Mouse (Mus musculus) intestine, embryonic 16.5 days (tissue): ENCODE measurements around the gene Ei24. TPM values are rescaled to one million over a fixed set of nuclear protein-coding genes. Genes with fewer than 3 reads are reported as not detected.

ENCODE experiments used
- ATAC-seq: fragments of 200-750 bp; cut with Nextera tagmentation; 2 replicates; pipeline ENCODE4 v1.8.0; 2017; ENCODE audit warnings: moderate TSS enrichment, moderate library complexity
- H3K27ac ChIP-seq: fragments of 300-500 bp; sonication (generic); 2 replicates; pipeline ENCODE4 v1.5.1; 2014; ENCODE audit warnings: mild to moderate bottlenecking, low read length
- H3K27me3 ChIP-seq: fragments of 300-500 bp; sonication (generic); replicated peaks from 2 replicates; pipeline ENCODE4 v1.6.1; 2014; ENCODE audit warnings: low read length, control low read depth, mixed read lengths; ENCODE audit not compliant: control insufficient read depth, insufficient read depth
- H3K36me3 ChIP-seq: fragments of 300-500 bp; sonication (generic); 2 replicates; pipeline ENCODE4 v1.6.1; 2014; ENCODE audit warnings: low read length, control low read depth; ENCODE audit not compliant: control insufficient read depth, insufficient read depth
- H3K4me1 ChIP-seq: fragments of 300-500 bp; sonication (generic); 2 replicates; pipeline ENCODE4 v1.6.1; 2014; ENCODE audit warnings: low read length, control low read depth, mixed read lengths; ENCODE audit not compliant: control insufficient read depth, insufficient read depth
- H3K4me2 ChIP-seq: fragments of 300-500 bp; sonication (generic); 2 replicates; pipeline ENCODE4 v1.6.1; 2014; ENCODE audit warnings: low read depth, low read length, control low read depth
- H3K4me3 ChIP-seq: fragments of 300-500 bp; sonication (generic); 2 replicates; pipeline ENCODE4 v1.5.1; 2014; ENCODE audit warnings: mild to moderate bottlenecking, low read length
- H3K9ac ChIP-seq: fragments of 300-500 bp; sonication (generic); 2 replicates; pipeline ENCODE4 v1.6.1; 2014; ENCODE audit warnings: low read depth, low read length
- H3K9me3 ChIP-seq: fragments of 300-500 bp; sonication (generic); 2 replicates; pipeline ENCODE4 v1.6.1; 2016; ENCODE audit warnings: low read length, control low read depth; ENCODE audit not compliant: control insufficient read depth
- WGBS: fragments of 180-500 bp; shearing (Covaris S2); extraction: QIAGEN DNeasy Blood & Tissue Kit; methylation state at CpG from one replicate; pipeline ENCODE4 v1.1.7; 2014; 5-methylcytosine and 5-hydroxymethylcytosine counted together
- polyA plus RNA-seq: library from polyadenylated mRNA; unstranded; fragments of >200 nt; fragmentation: Nextera tagmentation; extraction: Ambion mirVana; gene quantifications from 2 replicates; pipeline ENCODE4 v1.2.1, GENCODE M21; 2015

The Ei24 gene
- polyA plus RNA-seq, 1 experiment from 2014 or later, result 84.8 TPM

DNA sequence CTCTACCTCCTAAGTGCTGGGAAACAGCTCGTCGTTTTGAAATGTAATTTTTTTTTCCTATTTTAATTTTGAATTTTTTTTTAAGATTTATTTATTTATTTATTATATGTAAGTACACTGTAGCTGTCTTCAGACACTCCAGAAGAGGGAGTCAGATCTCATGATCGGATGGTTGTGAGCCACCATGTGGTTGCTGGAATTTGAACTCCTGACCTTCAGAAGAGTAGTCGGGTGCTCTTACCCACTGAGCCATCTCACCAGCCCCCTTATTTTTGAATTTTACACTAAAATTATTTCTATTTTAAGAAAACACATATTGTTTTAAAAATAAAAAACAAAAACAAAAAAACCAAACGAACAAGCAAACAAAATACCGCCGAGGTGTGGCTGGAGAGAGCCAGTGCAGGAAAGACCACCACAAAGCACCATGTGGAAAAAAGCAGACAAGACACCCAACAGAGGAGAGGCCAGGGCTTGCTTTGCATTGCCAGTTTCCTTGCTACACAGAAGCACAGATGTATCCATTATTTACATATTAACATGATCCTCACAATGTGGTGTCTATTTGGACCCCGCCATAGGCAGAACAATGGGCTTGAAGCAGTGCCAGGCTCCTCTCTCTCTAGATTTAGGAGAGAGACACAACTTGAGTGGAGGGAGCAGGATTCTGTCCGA is 23.9 kb upstream of the Ei24 start:
- Histone ChIP-seq H3K36me3 (no peaks in the 10 kb centered on the region), H3K27me3 (no peaks in the 10 kb centered on the region), H3K27ac (no peak overlapping the region), H3K4me3 (no peak overlapping the region), H3K4me1 (peaks cover 5% of the 10 kb centered on the region; the same call in 1 of the 2 replicates), H3K4me2 (0 out of 2 replicates have a peak overlapping the region, but pooled peaks have one; percentile 19), H3K9me3 (no peaks in the 10 kb centered on the region), H3K9ac (no peak overlapping the region)
- ATAC-seq, result no peak
- WGBS, result 41% methylated on average over 9 of the region's 9 CpGs

GRCm38 (mm10) chr9:36818905-36819304 is 21.7 kb upstream of the Ei24 start:
- no peaks in the 10 kb centered on the region for H3K27me3 ChIP-seq
- WGBS, result 66% methylated on average over 4 of the region's 4 CpGs

GRCm38 (mm10) chr9:36814486-36814885 is 17.3 kb upstream of the Ei24 start:
- ATAC-seq, result no peak
- no peak overlapping the region for H3K4me3 ChIP-seq
- WGBS, result 73% methylated on average over 3 of the region's 3 CpGs
- no peak overlapping the region for H3K9ac ChIP-seq
- H3K27ac ChIP-seq, result no peak overlapping the region
- no peak overlapping the region for H3K4me2 ChIP-seq
- H3K4me1 ChIP-seq, result no peaks in the 10 kb centered on the region
- no peaks in the 10 kb centered on the region for H3K9me3 ChIP-seq
- H3K36me3 ChIP-seq, result no peaks in the 10 kb centered on the region
- no peaks in the 10 kb centered on the region for H3K27me3 ChIP-seq

More at GRCm38 (mm10) chr9:36818905-36819304, 21.7 kb upstream of the Ei24 start:
- no peak overlapping the region for H3K27ac ChIP-seq
- H3K4me1 ChIP-seq, result peaks cover 5% of the 10 kb centered on the region; the same call in 1 of the 2 replicates
- no peak for ATAC-seq
- no peak overlapping the region for H3K4me3 ChIP-seq
- H3K9me3 ChIP-seq, result no peaks in the 10 kb centered on the region
- H3K9ac ChIP-seq, result no peak overlapping the region
- no peaks in the 10 kb centered on the region for H3K36me3 ChIP-seq
- H3K4me2 ChIP-seq, result no peak overlapping the region

DNA sequence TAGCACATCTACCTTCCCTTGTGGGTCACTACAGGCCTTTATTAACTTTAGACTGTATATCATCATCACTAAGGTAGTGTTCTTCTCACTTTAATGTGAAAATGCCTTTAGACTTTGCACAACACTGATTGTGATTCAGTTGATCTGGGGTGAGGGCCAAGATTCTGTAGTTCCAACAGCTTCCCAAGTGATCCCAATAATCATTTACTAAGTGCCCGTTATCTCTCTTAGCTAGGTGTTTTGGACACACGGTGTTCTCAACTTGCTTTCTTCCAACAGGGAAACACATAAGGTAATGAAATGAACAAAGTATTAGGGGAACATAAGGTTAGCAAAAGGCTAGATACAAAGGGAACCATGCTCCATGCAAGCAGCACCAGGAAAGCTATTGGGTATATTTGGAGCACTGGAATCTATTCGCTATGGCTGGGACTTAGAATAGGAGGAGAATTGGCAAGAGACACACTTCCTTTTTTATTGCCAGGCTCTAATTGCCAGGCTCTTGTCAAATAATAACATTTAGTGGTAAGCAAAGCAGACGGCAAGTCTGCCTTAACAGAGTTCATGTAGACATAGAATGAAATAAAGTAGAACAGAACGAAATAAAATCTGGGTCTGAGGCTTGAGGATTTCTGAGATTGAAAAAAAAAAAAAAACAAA is 11.1 kb upstream of the Ei24 start:
- Histone ChIP-seq H3K27ac (no peak overlapping the region), H3K9me3 (no peaks in the 10 kb centered on the region), H3K4me2 (no peak overlapping the region), H3K36me3 (no peaks in the 10 kb centered on the region), H3K9ac (no peak overlapping the region), H3K27me3 (no peaks in the 10 kb centered on the region), H3K4me3 (no peak overlapping the region), H3K4me1 (no peaks in the 10 kb centered on the region)
- no peak for ATAC-seq
- 71% methylated on average over 5 of the region's 5 CpGs for WGBS

- Histone ChIP-seq H3K4me1 (no peaks in the 10 kb centered on the region), H3K4me2 (no peak overlapping the region), H3K9ac (no peak overlapping the region), H3K27me3 (no peaks in the 10 kb centered on the region), H3K4me3 (no peak overlapping the region), H3K36me3 (no peaks in the 10 kb centered on the region), H3K9me3 (no peaks in the 10 kb centered on the region), H3K27ac (no peak overlapping the region)
- WGBS, result 71% methylated on average over 3 of the region's 3 CpGs
- ATAC-seq, result no peak
Measured at GRCm38 (mm10) chr9:36805256-36805975, 8.2 kb upstream of the Ei24 start.

DNA sequence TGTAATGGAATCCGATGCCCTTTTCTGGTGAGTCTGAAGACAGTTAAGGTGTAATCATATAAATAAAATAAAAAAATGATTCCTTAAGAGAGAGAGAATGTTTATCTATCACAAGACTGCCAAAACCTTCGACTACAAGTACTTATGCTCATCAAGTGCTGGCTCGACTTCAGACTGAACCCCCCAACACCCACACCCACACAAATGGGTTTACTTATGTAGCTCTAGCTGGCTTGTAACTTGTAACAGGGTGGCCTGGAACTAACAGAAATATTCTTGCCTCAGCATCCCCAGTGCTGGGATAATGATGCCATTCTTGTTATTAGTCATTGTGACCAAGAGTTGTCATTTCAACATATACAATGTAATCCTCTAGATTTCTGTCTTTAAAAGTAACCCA is 6.7 kb upstream of the Ei24 start:
- Histone ChIP-seq H3K4me2 (no peak overlapping the region), H3K27ac (no peak overlapping the region), H3K27me3 (no peaks in the 10 kb centered on the region), H3K36me3 (no peaks in the 10 kb centered on the region), H3K9me3 (no peaks in the 10 kb centered on the region), H3K4me3 (no peak overlapping the region), H3K4me1 (no peaks in the 10 kb centered on the region), H3K9ac (no peak overlapping the region)
- no peak for ATAC-seq
- WGBS, result 71% methylated on average over 3 of the region's 3 CpGs

DNA sequence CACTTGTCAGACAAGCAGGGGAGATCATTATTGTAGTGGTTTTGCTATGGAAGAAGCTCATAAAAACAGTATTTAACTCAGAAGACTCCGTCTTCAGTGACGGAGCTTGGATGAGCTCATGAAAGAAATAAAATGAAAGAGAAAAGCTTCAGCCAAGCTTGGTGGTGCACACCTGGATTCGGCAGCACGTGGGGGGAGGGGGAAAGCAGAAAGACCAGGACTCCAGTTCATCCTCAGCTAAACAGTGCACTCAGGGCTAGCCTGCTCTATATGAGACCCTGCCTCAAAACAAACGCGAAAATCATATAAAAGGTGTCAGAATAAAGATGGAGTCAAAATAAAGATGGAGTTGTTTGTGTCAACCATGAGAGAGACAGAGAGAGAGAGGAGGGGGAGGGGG is 6.2 kb upstream of the Ei24 start:
- no peak for ATAC-seq
- Histone ChIP-seq H3K4me1 (no peaks in the 10 kb centered on the region), H3K4me3 (no peak overlapping the region), H3K36me3 (no peaks in the 10 kb centered on the region), H3K9ac (no peak overlapping the region), H3K27me3 (no peaks in the 10 kb centered on the region), H3K4me2 (no peak overlapping the region), H3K9me3 (no peaks in the 10 kb centered on the region), H3K27ac (no peak overlapping the region)
- 80% methylated on average over 6 of the region's 6 CpGs for WGBS

DNA sequence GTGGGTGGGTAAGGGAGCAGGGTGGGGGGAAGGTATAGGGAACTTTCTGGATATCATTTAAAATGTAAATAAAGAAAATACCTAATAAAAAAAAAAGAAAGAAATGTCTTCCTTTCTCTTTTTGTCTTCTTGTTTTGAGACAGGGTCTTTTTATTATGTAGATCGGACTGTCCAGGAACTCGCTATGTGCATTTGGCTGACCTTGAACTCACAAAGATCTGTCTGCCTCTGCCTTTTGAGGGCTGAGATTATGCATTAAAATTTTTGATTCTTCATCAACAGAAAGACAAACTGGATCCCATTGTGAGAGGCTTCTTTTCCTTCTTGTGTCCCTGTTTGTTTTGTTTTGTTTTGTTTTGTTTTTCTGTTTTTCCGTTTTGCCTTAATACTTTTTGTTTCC is 5.8 kb upstream of the Ei24 start:
- no peaks in the 10 kb centered on the region for H3K36me3 ChIP-seq
- WGBS, result 79% methylated on average over 3 of the region's 3 CpGs
- H3K9me3 ChIP-seq, result no peaks in the 10 kb centered on the region
- H3K4me2 ChIP-seq, result no peak overlapping the region
- H3K27me3 ChIP-seq, result no peaks in the 10 kb centered on the region
- no peaks in the 10 kb centered on the region for H3K4me1 ChIP-seq
- H3K27ac ChIP-seq, result no peak overlapping the region
- H3K9ac ChIP-seq, result no peak overlapping the region
- H3K4me3 ChIP-seq, result no peak overlapping the region
- ATAC-seq, result no peak

- no peak for ATAC-seq
- Histone ChIP-seq H3K4me2 (no peak overlapping the region), H3K4me3 (no peak overlapping the region), H3K4me1 (peaks cover 4% of the 10 kb centered on the region; the same call in 1 of the 2 replicates), H3K9me3 (no peaks in the 10 kb centered on the region), H3K27ac (no peak overlapping the region), H3K27me3 (no peaks in the 10 kb centered on the region), H3K9ac (no peak overlapping the region), H3K36me3 (no peaks in the 10 kb centered on the region)
- 76% methylated on average over 2 of the region's 2 CpGs for WGBS
Measured at GRCm38 (mm10) chr9:36801961-36802360, 4.8 kb upstream of the Ei24 start.
